Mouse (Mus musculus): Measurements from ENCODE around the gene Tcf19.
"Not testable (repeated sequence)": the region's sequence is repeated elsewhere in the genome, so short reads cannot be mapped to it uniquely, and the experiment has no call there.

The Tcf19 gene

DNA sequence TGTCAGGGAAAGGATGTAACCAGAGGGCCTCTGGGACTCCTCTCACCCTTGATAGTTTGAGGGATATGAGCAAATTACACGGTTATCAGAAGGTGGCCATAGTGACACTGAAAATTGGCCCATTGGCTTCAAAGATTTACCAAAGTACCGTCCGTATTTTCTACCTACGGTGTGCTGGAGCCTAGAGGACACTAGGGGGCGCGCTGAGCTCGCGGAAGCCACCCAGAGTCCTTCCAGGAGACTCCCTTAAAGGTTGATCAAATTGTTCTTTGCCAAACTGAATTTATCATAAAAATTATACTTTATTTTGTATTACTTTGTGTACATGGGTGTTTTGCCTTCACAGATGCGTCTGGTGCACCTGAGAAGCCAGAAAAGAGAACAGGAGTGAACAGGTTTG, 32.6 kb downstream of the Tcf19 start:
- in situ Hi-C loops (cut with MboI) = no loop called here

DNA sequence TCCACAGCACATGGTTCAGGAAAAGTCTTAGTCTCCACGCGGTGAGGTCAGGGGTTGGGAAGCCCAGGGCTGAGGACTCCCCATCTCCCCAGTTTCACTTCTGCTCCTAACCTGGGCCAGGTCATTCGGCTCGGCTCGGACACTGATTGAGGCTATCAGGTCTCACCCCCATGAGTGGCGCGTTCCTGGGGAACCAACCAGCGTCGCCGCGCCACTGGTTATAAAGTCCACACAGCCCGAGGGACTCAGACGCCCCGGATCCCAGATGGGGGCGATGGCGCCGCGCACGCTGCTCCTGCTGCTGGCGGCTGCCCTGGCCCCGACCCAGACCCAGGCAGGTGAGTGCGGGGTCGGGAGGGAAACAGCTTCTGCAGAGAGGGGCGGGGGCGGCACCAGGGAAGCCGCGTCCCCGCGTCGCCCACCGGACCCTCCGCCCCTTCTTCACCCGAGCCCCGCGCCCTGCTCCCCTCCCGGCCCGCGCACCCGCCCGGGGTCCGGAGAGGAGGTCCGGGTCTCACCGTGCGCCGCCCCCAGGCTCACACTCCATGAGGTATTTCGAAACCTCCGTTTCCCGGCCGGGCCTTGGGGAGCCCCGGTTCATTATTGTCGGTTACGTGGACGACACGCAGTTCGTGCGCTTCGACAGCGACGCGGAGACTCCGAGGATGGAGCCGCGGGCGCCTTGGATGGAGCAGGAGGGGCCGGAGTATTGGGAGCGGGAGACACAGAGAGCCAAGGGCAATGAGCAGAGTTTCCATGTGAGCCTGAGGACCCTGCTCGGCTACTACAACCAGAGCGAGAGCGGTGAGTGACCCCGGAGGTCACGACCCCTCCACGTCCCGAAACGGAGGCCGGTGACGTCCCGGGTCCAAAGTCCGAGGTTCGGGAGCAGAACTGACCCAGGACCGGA, 46.5 kb downstream of the Tcf19 start, which contains the start of gene H2-Q10:
Gene H2-Q10 (plus strand): TSS at position 248 of the 910 bp plus-strand sequence.
- in situ Hi-C loops (cut with MboI) = no loop called here

DNA sequence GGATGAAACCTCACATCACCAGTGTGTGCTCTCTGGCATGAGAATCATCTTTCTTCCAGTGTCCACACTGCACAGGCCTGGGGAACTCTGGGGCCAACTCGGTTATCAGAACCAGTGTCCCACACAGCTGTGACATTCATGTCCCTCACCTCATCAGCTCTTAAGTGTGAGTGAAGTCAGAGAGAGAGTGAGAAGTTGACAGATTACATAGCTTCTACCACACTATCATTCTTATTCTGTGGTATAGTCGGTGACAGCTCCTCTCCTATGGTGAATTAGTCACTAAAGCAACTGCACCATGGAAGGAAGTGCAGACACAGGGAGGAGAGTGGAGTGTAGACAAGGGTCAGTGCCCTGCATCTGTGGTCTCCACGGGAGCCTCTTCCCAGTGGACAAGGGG, 47.7 kb downstream of the Tcf19 start:
- in situ Hi-C loops (cut with MboI) = not testable (repeated sequence)

DNA sequence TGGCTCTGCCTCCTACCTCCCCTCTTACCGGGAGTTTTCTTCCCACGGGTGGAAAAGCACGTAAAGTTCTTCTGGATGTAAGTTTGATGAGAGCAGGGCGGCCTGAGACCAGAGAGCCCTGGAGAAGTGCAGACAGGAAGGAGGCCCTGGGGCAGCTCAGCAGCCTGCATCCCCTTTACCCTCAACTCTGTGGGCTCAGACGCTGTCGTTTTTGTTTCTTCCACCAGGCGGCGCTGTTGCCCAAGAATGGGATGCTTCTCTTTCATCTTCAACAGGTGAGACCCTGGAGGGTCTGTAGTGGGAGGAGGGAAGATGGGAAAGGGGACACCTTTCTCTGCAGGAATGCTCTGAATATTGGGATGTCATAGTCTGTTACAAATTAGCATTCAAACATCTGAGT, 51.0 kb downstream of the Tcf19 start:
- in situ Hi-C loops (cut with MboI) = not testable (repeated sequence)

All from mature B cell (primary cell).